Mouse (Mus musculus): ENCODE data around the gene Scn8a.

DNA sequence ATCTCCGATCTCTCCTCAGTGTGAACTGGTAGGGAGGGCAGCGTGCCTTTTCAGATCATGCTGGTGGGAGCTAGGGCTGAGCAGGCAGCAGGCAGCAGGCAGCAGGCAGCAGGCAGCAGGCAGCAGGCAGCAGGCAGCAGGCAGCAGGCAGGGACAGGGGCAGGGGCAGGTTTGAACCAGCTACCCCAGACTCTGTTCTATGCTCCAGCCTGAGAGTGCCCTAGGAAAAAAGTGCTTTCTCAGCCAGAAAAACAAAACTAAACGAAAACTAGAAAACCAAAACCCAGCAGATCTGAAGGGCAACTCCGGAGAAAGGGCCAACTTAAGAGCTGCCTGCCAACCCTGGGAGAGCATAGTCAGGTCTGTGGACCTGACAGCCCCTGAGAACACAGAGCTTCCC is 199.0 kb downstream of the Scn8a start:
- TF ChIP-seq MYOD1 (IDR thresholded peaks at IDR 0.05; ENCODE audit: control insufficient read depth in 1 of 3, insufficient read length in 2 of 3, low read depth in 2 of 3) (no peak), POLR2A (IDR thresholded peaks at IDR 0.05; ENCODE audit: insufficient read length, low read depth) (no peak), POLR2AphosphoS2 (IDR thresholded peaks at IDR 0.05; ENCODE audit: insufficient read length, low read depth) (no peak), USF1 (IDR thresholded peaks at IDR 0.05; ENCODE audit: low read depth) (no peak), TCF3 (IDR thresholded peaks at IDR 0.05; ENCODE audit: insufficient read length, low read depth) (no peak), MAX (IDR thresholded peaks at IDR 0.05; ENCODE audit: low read depth) (no peak), CEBPB (IDR thresholded peaks at IDR 0.05; ENCODE audit: insufficient read depth, poor library complexity, severe bottlenecking) (no peak), TCF12 (IDR thresholded peaks at IDR 0.05; ENCODE audit: insufficient read depth, poor library complexity, severe bottlenecking) (no peak), MYOG (IDR thresholded peaks at IDR 0.05; ENCODE audit: control insufficient read depth in 1 of 3, insufficient read depth in 1 of 3, insufficient read length in 2 of 3, low read depth in 2 of 3) (no peak)
